Mouse (Mus musculus) testis, adult 2 months (tissue): Measurements from ENCODE around the gene Nodal.

Source experiments
- CTCF ChIP-seq: fragments of 200-500 bp; IDR thresholded peaks from 2 replicates; pipeline ENCODE4 v1.5.1; 2012; ENCODE audit warnings: low read depth, mild to moderate bottlenecking, inconsistent platforms, low read length, moderate library complexity; ENCODE audit not compliant: control insufficient read depth, insufficient read depth, insufficient replicate concordance
- POLR2A ChIP-seq: fragments of 200-500 bp; IDR thresholded peaks from 2 replicates; pipeline ENCODE4 v1.6.1; 2012; ENCODE audit warnings: low read depth, mild to moderate bottlenecking, inconsistent platforms, low read length, moderate library complexity; ENCODE audit not compliant: control insufficient read depth

GRCm38 (mm10) chr10:61385174-61385573, 32.6 kb upstream of the Nodal start:
- TF ChIP-seq CTCF (no peak), POLR2A (no peak)
